Mouse (Mus musculus): Measurements from ENCODE around the gene 1700030J22Rik. TPM values are rescaled to one million over a fixed set of nuclear protein-coding genes. Genes with fewer than 3 reads are reported as not detected.
A peak's percentile ranks its signal among the peaks of the same experiment; 100 is the strongest.

1700030J22Rik gene
- 2.6 and 4.8 TPM in 2 replicates for polyA plus RNA-seq (2011; ENCODE audit: insufficient read depth, insufficient read length, low read depth, missing spikeins)

- peak within 1 kb of the TSS; percentile 36 for H3K9ac ChIP-seq (ENCODE audit: low read depth, poor library complexity, severe bottlenecking)
- H3K36me3 ChIP-seq (ENCODE audit: control insufficient read depth, insufficient read depth, low read length, poor library complexity, severe bottlenecking) = peaks cover 13% of the 10 kb centered on the region
- H3K4me3 ChIP-seq (ENCODE audit: low read depth, low read length) = peak within 1 kb of the TSS; percentile 81
- no peaks in the 10 kb centered on the region for H3K27me3 ChIP-seq (ENCODE audit: control insufficient read depth, insufficient read depth, low read length, poor library complexity, severe bottlenecking)
- TF ChIP-seq POLR2A (IDR thresholded peaks at IDR 0.05; ENCODE audit: insufficient read depth, low read length) (no peak), CTCF (IDR thresholded peaks at IDR 0.05; ENCODE audit: low read depth, low read length) (peak; percentile 21)
- no peaks in the 10 kb centered on the region for H3K9me3 ChIP-seq (replicated peaks; ENCODE audit: control insufficient read depth, insufficient read depth, low read length, poor library complexity, severe bottlenecking)
- no peaks in the 10 kb centered on the region for H3K4me1 ChIP-seq (ENCODE audit: control insufficient read depth, insufficient read depth, low read length)
- H3K27ac ChIP-seq (ENCODE audit: insufficient read depth, low read length) = no peak within 1 kb of the TSS
Measured at GRCm38 (mm10) chr8:116978631-116979256, at the start of gene 1700030J22Rik. TSS of gene 1700030J22Rik (minus strand) at chr8:116978959.

DNA sequence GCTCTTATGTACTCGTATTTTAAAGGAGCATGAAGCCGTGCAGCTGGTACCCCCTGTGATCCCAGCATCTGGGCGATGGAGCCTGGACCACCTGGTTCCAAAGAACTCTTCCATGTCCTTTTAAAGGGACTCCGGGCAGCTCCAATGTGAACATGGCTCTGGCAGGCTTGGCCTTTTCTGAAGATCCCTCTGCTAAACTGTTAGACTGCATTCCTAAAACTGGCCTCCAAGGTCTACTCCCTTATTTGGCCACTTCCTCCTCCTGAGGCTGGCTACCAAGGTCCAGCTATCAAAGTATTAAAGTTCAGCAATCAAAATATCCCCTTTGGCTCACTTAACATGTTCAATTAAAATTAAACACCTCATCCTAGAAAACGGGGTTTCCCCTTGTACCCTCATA lies 48.8 kb upstream of the 1700030J22Rik start:
- Histone ChIP-seq H3K4me3 (ENCODE audit: low read depth, low read length) (no peak overlapping the region), H3K27me3 (ENCODE audit: control insufficient read depth, insufficient read depth, low read length, poor library complexity, severe bottlenecking) (no peaks in the 10 kb centered on the region), H3K9ac (ENCODE audit: low read depth, poor library complexity, severe bottlenecking) (no peak overlapping the region), H3K4me1 (ENCODE audit: control insufficient read depth, insufficient read depth, low read length) (no peaks in the 10 kb centered on the region), H3K9me3 (replicated peaks; ENCODE audit: control insufficient read depth, insufficient read depth, low read length, poor library complexity, severe bottlenecking) (no peaks in the 10 kb centered on the region), H3K36me3 (ENCODE audit: control insufficient read depth, insufficient read depth, low read length, poor library complexity, severe bottlenecking) (no peaks in the 10 kb centered on the region), H3K27ac (ENCODE audit: insufficient read depth, low read length) (no peak overlapping the region)
- no peak for TF ChIP-seq EP300 (IDR thresholded peaks at IDR 0.05; ENCODE audit: insufficient read depth, low read depth, low read length)
- no peak for TF ChIP-seq POLR2A (IDR thresholded peaks at IDR 0.05; ENCODE audit: insufficient read depth, low read length)
- no peak for TF ChIP-seq CTCF (IDR thresholded peaks at IDR 0.05; ENCODE audit: low read depth, low read length)

DNA sequence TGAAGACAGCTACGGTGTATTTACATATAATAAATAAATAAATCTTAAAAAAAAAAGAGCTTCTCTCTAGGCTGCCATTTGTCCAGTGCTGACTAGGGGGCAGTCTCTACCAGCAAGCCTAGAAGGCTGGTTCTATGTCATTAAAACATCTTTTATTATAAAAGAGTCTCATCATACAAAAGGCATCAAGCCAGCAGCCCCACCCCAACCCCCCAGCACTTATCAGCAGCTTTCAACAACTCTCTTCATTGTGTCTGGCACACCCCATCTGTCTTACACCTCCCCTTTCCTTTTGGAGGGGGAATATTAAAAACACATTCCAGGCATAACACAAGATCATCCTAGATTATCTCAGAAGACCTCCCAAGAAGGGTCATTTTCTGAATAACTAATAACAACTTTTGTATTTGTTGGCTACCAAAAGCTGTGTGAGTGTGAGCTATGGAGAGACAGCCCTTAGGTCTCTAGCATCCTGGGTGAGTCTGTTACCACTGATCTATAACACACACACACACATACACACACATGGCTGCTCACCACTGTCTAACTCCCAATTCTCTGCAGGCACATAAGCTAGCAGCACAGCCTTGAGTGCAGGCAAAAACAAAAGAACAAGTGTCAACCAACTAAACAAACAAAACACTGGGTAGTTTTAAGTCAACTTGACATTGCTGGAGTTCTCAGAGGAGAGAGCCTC lies 43.7 kb upstream of the 1700030J22Rik start:
- no peak for TF ChIP-seq EP300 (IDR thresholded peaks at IDR 0.05; ENCODE audit: insufficient read depth, low read depth, low read length)
- no peak for TF ChIP-seq POLR2A (IDR thresholded peaks at IDR 0.05; ENCODE audit: insufficient read depth, low read length)
- no peak for TF ChIP-seq CTCF (IDR thresholded peaks at IDR 0.05; ENCODE audit: low read depth, low read length)
- Histone ChIP-seq H3K4me1 (ENCODE audit: control insufficient read depth, insufficient read depth, low read length) (peaks cover 1% of the 10 kb centered on the region), H3K27ac (ENCODE audit: insufficient read depth, low read length) (no peak overlapping the region), H3K9me3 (replicated peaks; ENCODE audit: control insufficient read depth, insufficient read depth, low read length, poor library complexity, severe bottlenecking) (no peaks in the 10 kb centered on the region), H3K36me3 (ENCODE audit: control insufficient read depth, insufficient read depth, low read length, poor library complexity, severe bottlenecking) (no peaks in the 10 kb centered on the region), H3K4me3 (ENCODE audit: low read depth, low read length) (no peak overlapping the region), H3K27me3 (ENCODE audit: control insufficient read depth, insufficient read depth, low read length, poor library complexity, severe bottlenecking) (no peaks in the 10 kb centered on the region), H3K9ac (ENCODE audit: low read depth, poor library complexity, severe bottlenecking) (no peak overlapping the region)

GRCm38 (mm10) chr8:117019323-117020275 lies 40.8 kb upstream of the 1700030J22Rik start:
- Histone ChIP-seq H3K36me3 (ENCODE audit: control insufficient read depth, insufficient read depth, low read length, poor library complexity, severe bottlenecking) (no peaks in the 10 kb centered on the region), H3K4me1 (ENCODE audit: control insufficient read depth, insufficient read depth, low read length) (peaks cover 5% of the 10 kb centered on the region), H3K27me3 (ENCODE audit: control insufficient read depth, insufficient read depth, low read length, poor library complexity, severe bottlenecking) (no peaks in the 10 kb centered on the region), H3K4me3 (ENCODE audit: low read depth, low read length) (no peak overlapping the region), H3K27ac (ENCODE audit: insufficient read depth, low read length) (no peak overlapping the region), H3K9me3 (replicated peaks; ENCODE audit: control insufficient read depth, insufficient read depth, low read length, poor library complexity, severe bottlenecking) (no peaks in the 10 kb centered on the region), H3K9ac (ENCODE audit: low read depth, poor library complexity, severe bottlenecking) (no peak overlapping the region)
- TF ChIP-seq CTCF (IDR thresholded peaks at IDR 0.05; ENCODE audit: low read depth, low read length) = no peak
- no peak for TF ChIP-seq POLR2A (IDR thresholded peaks at IDR 0.05; ENCODE audit: insufficient read depth, low read length)
- no peak for TF ChIP-seq EP300 (IDR thresholded peaks at IDR 0.05; ENCODE audit: insufficient read depth, low read depth, low read length)

GRCm38 (mm10) chr8:117017896-117018295 lies 39.1 kb upstream of the 1700030J22Rik start:
- H3K9me3 ChIP-seq (replicated peaks; ENCODE audit: control insufficient read depth, insufficient read depth, low read length, poor library complexity, severe bottlenecking) = no peaks in the 10 kb centered on the region
- H3K4me1 ChIP-seq (ENCODE audit: control insufficient read depth, insufficient read depth, low read length) = peaks cover 5% of the 10 kb centered on the region
- H3K4me3 ChIP-seq (ENCODE audit: low read depth, low read length) = no peak overlapping the region
- 0 out of 2 replicates have a peak, but pooled peaks have one; percentile 50 for TF ChIP-seq EP300 (IDR thresholded peaks at IDR 0.05; ENCODE audit: insufficient read depth, low read depth, low read length)
- no peak for TF ChIP-seq POLR2A (IDR thresholded peaks at IDR 0.05; ENCODE audit: insufficient read depth, low read length)
- H3K27ac ChIP-seq (ENCODE audit: insufficient read depth, low read length) = no peak overlapping the region
- no peaks in the 10 kb centered on the region for H3K27me3 ChIP-seq (ENCODE audit: control insufficient read depth, insufficient read depth, low read length, poor library complexity, severe bottlenecking)
- no peaks in the 10 kb centered on the region for H3K36me3 ChIP-seq (ENCODE audit: control insufficient read depth, insufficient read depth, low read length, poor library complexity, severe bottlenecking)
- H3K9ac ChIP-seq (ENCODE audit: low read depth, poor library complexity, severe bottlenecking) = no peak overlapping the region

Measured in ES-Bruce4 (cell line).